Mouse (Mus musculus) heart, embryonic 14.5 days (tissue): ENCODE measurements around the gene Ggn. TPM values are rescaled to one million over a fixed set of nuclear protein-coding genes. Genes with fewer than 3 reads are reported as not detected.
"Not testable (repeated sequence)": the region's sequence is repeated elsewhere in the genome, so short reads cannot be mapped to it uniquely, and the experiment has no call there.

ENCODE experiments used
- ATAC-seq: fragments of 200-750 bp; cut with Nextera tagmentation; 2 replicates; pipeline ENCODE4 v1.8.0; 2017; ENCODE audit warnings: low read depth, moderate TSS enrichment; ENCODE audit not compliant: insufficient number of reproducible peaks, insufficient read depth, low FRiP score
- H3K27ac ChIP-seq, 2 experiments: fragments of 200-500 bp in 1 of 2; fragments of 300-500 bp in 1 of 2; sonication (generic) in 1 of 2; replicated peaks in 1 of 2; 2 replicates each; pipeline ENCODE4 v1.5.1; 2012 to 2014; ENCODE audit warnings: low read depth in 2 of 2, low read length in 2 of 2, control low read depth in 1 of 2, mild to moderate bottlenecking in 1 of 2, mixed read lengths in 1 of 2; ENCODE audit not compliant: control insufficient read depth in 1 of 2, insufficient read depth in 1 of 2
- H3K27me3 ChIP-seq: fragments of 300-500 bp; sonication (generic); 2 replicates; pipeline ENCODE4 v1.6.1; 2014; ENCODE audit warnings: mild to moderate bottlenecking, low read length, control low read depth; ENCODE audit not compliant: control insufficient read depth, insufficient read depth
- H3K36me3 ChIP-seq: fragments of 300-500 bp; sonication (generic); 2 replicates; pipeline ENCODE4 v1.6.1; 2014; ENCODE audit warnings: mild to moderate bottlenecking, control low read depth, low read length, mixed read lengths; ENCODE audit not compliant: control insufficient read depth, insufficient read depth
- H3K4me1 ChIP-seq, 2 experiments: fragments of 200-500 bp in 1 of 2; fragments of 300-500 bp in 1 of 2; sonication (generic) in 1 of 2; 2 replicates each; pipeline ENCODE4 v1.6.1; 2012 to 2014; ENCODE audit warnings: low read length in 2 of 2, control low read depth in 1 of 2, mixed read lengths in 1 of 2; ENCODE audit not compliant: control insufficient read depth in 2 of 2, insufficient read depth in 2 of 2
- H3K4me2 ChIP-seq: fragments of 300-500 bp; sonication (generic); 2 replicates; pipeline ENCODE4 v1.6.1; 2014; ENCODE audit warnings: mild to moderate bottlenecking, low read length
- H3K4me3 ChIP-seq, 2 experiments: fragments of 200-500 bp in 1 of 2; fragments of 300-500 bp in 1 of 2; sonication (generic) in 1 of 2; 2 replicates each; pipeline ENCODE4 v1.5.1; 2012 to 2014; ENCODE audit warnings: low read length in 2 of 2, mild to moderate bottlenecking in 2 of 2, control low read depth in 1 of 2, low read depth in 1 of 2, moderate library complexity in 1 of 2; ENCODE audit not compliant: control insufficient read depth in 1 of 2, insufficient read depth in 1 of 2
- H3K9ac ChIP-seq: fragments of 300-500 bp; sonication (generic); 2 replicates; pipeline ENCODE4 v1.6.1; 2014; ENCODE audit warnings: mild to moderate bottlenecking, low read length
- H3K9me3 ChIP-seq: fragments of 300-500 bp; sonication (generic); 2 replicates; pipeline ENCODE4 v1.6.1; 2016; ENCODE audit warnings: low read length, control low read depth; ENCODE audit not compliant: control insufficient read depth
- WGBS: fragments of 180-500 bp; shearing (Covaris S2); extraction: QIAGEN DNeasy Blood & Tissue Kit; methylation state at CpG from one replicate; pipeline ENCODE4 v1.1.7; 2014; 5-methylcytosine and 5-hydroxymethylcytosine counted together
- polyA plus RNA-seq: library from polyadenylated mRNA; unstranded; fragments of >200 nt; fragmentation: Nextera tagmentation; extraction: Ambion mirVana; gene quantifications from 2 replicates; pipeline ENCODE4 v1.2.1, GENCODE M21; 2014

The Ggn gene
- polyA plus RNA-seq, 1 experiment from 2014 or later: 0.86 TPM

DNA sequence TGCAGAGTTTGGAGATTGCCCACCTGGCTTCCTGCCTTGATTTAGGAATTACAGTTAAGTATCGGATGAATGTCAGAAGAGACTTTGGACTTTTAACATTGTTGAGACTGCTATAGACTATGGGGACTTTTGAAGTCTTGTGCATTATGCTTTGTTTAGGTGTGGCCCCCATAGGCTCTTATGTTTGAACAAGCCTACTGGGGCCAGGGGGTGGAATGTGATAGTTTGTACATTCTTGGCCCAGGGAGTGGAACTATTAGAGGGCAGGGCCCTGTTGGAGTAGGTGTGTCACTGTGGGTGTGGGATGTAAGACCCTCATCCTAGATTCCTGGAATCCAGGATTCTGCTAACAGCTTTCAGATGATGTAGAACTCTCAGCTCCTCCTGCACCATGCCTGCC lies 24.2 kb downstream of the Ggn start:
- H3K4me2 ChIP-seq, H3K4me3 ChIP-seq, ATAC-seq, H3K9me3 ChIP-seq, H3K36me3 ChIP-seq, H3K4me1 ChIP-seq, H3K27me3 ChIP-seq, H3K9ac ChIP-seq, H3K27ac ChIP-seq: not testable (repeated sequence)
- 83% methylated on average over 1 of the region's 1 CpGs for WGBS

GRCm38 (mm10) chr7:29202577-29202976 lies 32.6 kb downstream of the Ggn start:
- WGBS: 85% methylated on average over 6 of the region's 6 CpGs
- no peak overlapping the region for H3K4me2 ChIP-seq
- no peak for ATAC-seq

GRCm38 (mm10) chr7:29211013-29211412 lies 41.0 kb downstream of the Ggn start:
- H3K9me3 ChIP-seq, H3K36me3 ChIP-seq, H3K4me1 ChIP-seq, H3K27me3 ChIP-seq: not testable (repeated sequence)
- Histone ChIP-seq H3K27ac (peak overlapping the region; percentile 46 to 68; a peak in 1 of 4 replicates), H3K4me2 (peak overlapping the region; percentile 58), H3K9ac (peak overlapping the region; percentile 14; the same call in 1 of the 2 replicates), H3K4me3 (peak overlapping the region; percentile 44 to 59)
- WGBS: 16% methylated on average over 14 of the region's 15 CpGs
- peak; percentile 29; the same call in 1 of the 2 replicates for ATAC-seq

More at GRCm38 (mm10) chr7:29202577-29202976, 32.6 kb downstream of the Ggn start:
- Histone ChIP-seq H3K9ac (no peak overlapping the region), H3K27ac (no peak overlapping the region), H3K36me3 (no peaks in the 10 kb centered on the region), H3K27me3 (no peaks in the 10 kb centered on the region), H3K9me3 (no peaks in the 10 kb centered on the region), H3K4me3 (no peak overlapping the region), H3K4me1 (no peaks in the 10 kb centered on the region)

GRCm38 (mm10) chr7:29211415-29212198 lies 41.6 kb downstream of the Ggn start:
- H3K27ac ChIP-seq: peak overlapping the region; percentile 46 to 68; a peak in 2 of 4 replicates
- H3K27me3 ChIP-seq: peaks cover 8% of the 10 kb centered on the region; the same call in 1 of the 2 replicates
- H3K4me3 ChIP-seq: peak overlapping the region; percentile 44 to 59
- peaks cover 12% of the 10 kb centered on the region; the same call in 1 of the 2 replicates for H3K9me3 ChIP-seq
- ATAC-seq: peak; percentile 78
- H3K9ac ChIP-seq: peak overlapping the region; percentile 14; the same call in 1 of the 2 replicates
- H3K4me1 ChIP-seq: peaks cover 4 to 5% of the 10 kb centered on the region in 2 experiments; a peak in 1 of 4 replicates
- no peaks in the 10 kb centered on the region for H3K36me3 ChIP-seq
- peak overlapping the region; percentile 58 for H3K4me2 ChIP-seq
- 3% methylated on average over 34 of the region's 34 CpGs for WGBS

- H3K27me3 ChIP-seq: peaks cover 8% of the 10 kb centered on the region; the same call in 1 of the 2 replicates
- no peaks in the 10 kb centered on the region for H3K36me3 ChIP-seq
- H3K4me1 ChIP-seq: peaks cover 4 to 5% of the 10 kb centered on the region in 2 experiments; a peak in 1 of 4 replicates
- H3K9ac ChIP-seq: no peak overlapping the region
- peak overlapping the region; percentile 58 for H3K4me2 ChIP-seq
- no peak for ATAC-seq
- 14% methylated on average over 26 of the region's 26 CpGs for WGBS
- H3K9me3 ChIP-seq: peaks cover 14% of the 10 kb centered on the region; the same call in 1 of the 2 replicates
- no peak overlapping the region for H3K27ac ChIP-seq
- peak overlapping the region; percentile 44 to 59; a peak in 2 of 4 replicates for H3K4me3 ChIP-seq
These were observed 42.3 kb downstream of the Ggn start for GRCm38 (mm10) chr7:29212199-29212765.

DNA sequence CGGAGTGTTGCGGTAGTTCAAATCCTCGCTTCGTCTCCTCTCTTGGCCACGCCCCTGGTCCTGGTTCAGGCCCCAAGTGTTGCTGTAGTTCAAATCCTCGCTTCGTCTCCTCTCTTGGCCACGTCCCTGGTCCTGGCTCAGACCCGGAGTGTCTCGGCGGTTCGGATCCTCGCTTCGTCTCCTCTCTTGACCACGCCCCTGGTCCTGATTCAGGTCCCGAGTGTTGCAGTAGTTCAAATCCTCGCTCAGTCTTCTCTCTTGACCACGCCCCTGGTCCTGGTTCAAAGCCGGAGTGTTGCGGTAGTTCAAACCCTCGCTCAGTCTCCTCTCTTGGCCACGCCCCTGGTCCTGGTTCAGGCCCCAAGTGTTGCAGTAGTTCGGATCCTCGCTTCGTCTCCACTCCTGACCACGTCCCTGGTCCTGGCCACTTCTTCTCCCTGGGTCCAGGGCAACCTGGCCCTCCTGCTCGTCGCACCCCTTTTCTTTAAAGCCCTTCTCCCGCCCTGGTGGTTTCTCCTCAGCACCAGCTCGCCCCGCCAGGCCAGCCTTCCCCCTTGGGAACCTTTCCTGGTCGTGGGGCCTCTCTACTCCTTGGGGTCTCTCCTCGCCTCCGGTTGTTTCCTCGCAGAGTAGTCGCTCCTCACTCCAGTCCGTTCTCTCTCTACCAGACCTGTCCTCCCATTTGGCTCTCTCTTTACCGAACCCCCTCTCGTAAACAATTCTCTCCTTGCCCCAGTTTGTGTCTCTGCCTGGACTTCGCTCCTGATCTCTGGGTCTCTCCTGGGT lies 43.0 kb downstream of the Ggn start:
- 16% methylated on average over 40 of the region's 40 CpGs for WGBS
- not testable (repeated sequence) for H3K4me3 ChIP-seq, H3K27ac ChIP-seq, H3K4me1 ChIP-seq, ATAC-seq, H3K27me3 ChIP-seq, H3K9ac ChIP-seq, H3K36me3 ChIP-seq
- Histone ChIP-seq H3K9me3 (peaks cover 18% of the 10 kb centered on the region), H3K4me2 (0 out of 2 replicates have a peak overlapping the region, but pooled peaks have one; percentile 11)

- H3K27ac ChIP-seq: no peak within 1 kb of the TSS
- 8% methylated on average over 20 of the region's 20 CpGs for whole genome bisulfite sequencing
These were observed 43.7 kb downstream of the Ggn start, which contains the start of gene Catsperg1 for GRCm38 (mm10) chr7:29213675-29214082. Gene Catsperg1, minus strand, starts transcription at chr7:29214035.

More at GRCm38 (mm10) chr7:29213675-29214082, 43.7 kb downstream of the Ggn start, which contains the start of gene Catsperg1:
- Histone ChIP-seq H3K9ac (no peak within 1 kb of the TSS), H3K27me3 (peaks cover 8% of the 10 kb centered on the region; the same call in 1 of the 2 replicates), H3K4me1 (peaks cover 4 to 5% of the 10 kb centered on the region in 2 experiments; a peak in 1 of 4 replicates), H3K4me3 (no peak within 1 kb of the TSS), H3K36me3 (no peaks in the 10 kb centered on the region), H3K9me3 (peaks cover 18% of the 10 kb centered on the region), H3K4me2 (0 out of 2 replicates have a peak within 1 kb of the TSS, but pooled peaks have one; percentile 11)
- ATAC-seq: no peak
